ENCODE assay signal across 19 mouse cellular contexts in genomic region chr8:80784559-80784958, GRCm38 (mm10).
"Had no signal": no experiment of that assay in that cellular context is flagged by ENCODE, and none has a peak within 500 bp of the region (broad histone marks: within the 10 kb centered on the region; RNA-seq: fewer than 3 reads in every experiment).

No protein-coding gene starts in this region.

- H3K27me3 ChIP-seq: midbrain, embryonic 12.5 days; neural tube, embryonic 13.5 days; neural tube, embryonic 15.5 days had no signal

- H3K4me2 ChIP-seq: lung, embryonic 14.5 days; midbrain, embryonic 12.5 days; neural tube, embryonic 13.5 days; neural tube, embryonic 15.5 days had no signal

- H3K9me3 ChIP-seq: midbrain, embryonic 10.5 days; midbrain, embryonic 12.5 days; neural tube, embryonic 13.5 days; neural tube, embryonic 15.5 days had no signal

- H3K4me3 ChIP-seq: midbrain, embryonic 10.5 days; midbrain, embryonic 12.5 days; myocyte; neural tube, embryonic 13.5 days; neural tube, embryonic 15.5 days had no signal

- H3K27ac ChIP-seq: midbrain, embryonic 10.5 days; midbrain, embryonic 12.5 days; neural tube, embryonic 13.5 days; neural tube, embryonic 15.5 days had no signal

- H3K4me1 ChIP-seq: midbrain, embryonic 10.5 days; midbrain, embryonic 12.5 days; neural tube, embryonic 15.5 days had no signal

- ATAC-seq: midbrain, embryonic 16.5 days had no signal

- DNase-seq: lung, adult 18-20 months; lung, embryonic 14.5 days; lung, postnatal 10 days; lung, postnatal 4 days; midbrain, embryonic 14.5 days; retina, postnatal 1 day; right cerebral cortex, adult 18-20 months; right cerebral cortex, postnatal 25 days; right cerebral cortex, postnatal 4 days; spleen, adult 18-20 months; thymus, adult 18-20 months; thymus, postnatal 14 days; thymus, postnatal 36 days had no signal

- H3K9ac ChIP-seq: lung, embryonic 14.5 days; midbrain, embryonic 12.5 days; neural tube, embryonic 13.5 days; neural tube, embryonic 15.5 days had no signal
